Mouse (Mus musculus) myocyte (in vitro differentiated cells): ENCODE measurements around the gene Il4ra. TPM values are rescaled to one million over a fixed set of nuclear protein-coding genes. Genes with fewer than 3 reads are reported as not detected.

Source experiments
- H3K27me3 ChIP-seq: one replicate; pipeline ENCODE4 v1.6.1; 2011; ENCODE audit not compliant: control insufficient read depth, insufficient read depth, insufficient read length
- H3K36me3 ChIP-seq: one replicate; pipeline ENCODE4 v1.6.1; 2011; ENCODE audit not compliant: control insufficient read depth, insufficient read depth
- H3K4me2 ChIP-seq: one replicate; pipeline ENCODE4 v1.6.1; 2011; ENCODE audit warnings: low read depth, control low read depth
- H3K4me3 ChIP-seq: one replicate; pipeline ENCODE4 v1.5.1; 2011; ENCODE audit warnings: mild to moderate bottlenecking, control low read depth, moderate library complexity
- H3K79me2 ChIP-seq: one replicate; pipeline ENCODE4 v1.6.1; 2011; ENCODE audit not compliant: control insufficient read depth, insufficient read depth
- H3ac ChIP-seq: one replicate; pipeline ENCODE4 v1.6.1; 2011; ENCODE audit not compliant: control insufficient read depth, insufficient read length
- CEBPB ChIP-seq: IDR thresholded peaks from 2 replicates; pipeline ENCODE4 v1.6.1; 2011; ENCODE audit warnings: mild to moderate bottlenecking, moderate library complexity; ENCODE audit not compliant: poor library complexity, insufficient read depth, severe bottlenecking
- E2F4 ChIP-seq: IDR thresholded peaks from one replicate; pipeline ENCODE4 v1.6.1; 2011; ENCODE audit warnings: mild to moderate bottlenecking, control low read depth, moderate library complexity; ENCODE audit not compliant: insufficient read depth
- MAX ChIP-seq: IDR thresholded peaks from one replicate; pipeline ENCODE4 v1.6.1; 2011; ENCODE audit warnings: low read depth, mild to moderate bottlenecking, control low read depth
- MYOD1 ChIP-seq, 3 experiments: IDR thresholded peaks; one replicate each; pipeline ENCODE4 v1.6.1; 2011; ENCODE audit warnings: control low read depth in 2 of 3, low read depth in 2 of 3, mild to moderate bottlenecking in 2 of 3, moderate library complexity in 1 of 3; ENCODE audit not compliant: insufficient read length in 2 of 3, control insufficient read depth in 1 of 3
- MYOG ChIP-seq, 3 experiments: IDR thresholded peaks; one replicate each; pipeline ENCODE4 v1.6.1; 2011; ENCODE audit warnings: control low read depth in 2 of 3, low read depth in 2 of 3, mild to moderate bottlenecking in 2 of 3; ENCODE audit not compliant: insufficient read length in 2 of 3, control insufficient read depth in 1 of 3, insufficient read depth in 1 of 3
- POLR2A ChIP-seq: IDR thresholded peaks from one replicate; pipeline ENCODE4 v1.6.1; 2011; ENCODE audit warnings: low read depth, mild to moderate bottlenecking, control low read depth, moderate library complexity; ENCODE audit not compliant: insufficient read length
- POLR2AphosphoS2 ChIP-seq: IDR thresholded peaks from one replicate; pipeline ENCODE4 v1.6.1; 2011; ENCODE audit warnings: low read depth, control low read depth; ENCODE audit not compliant: insufficient read length
- REST ChIP-seq: IDR thresholded peaks from one replicate; pipeline ENCODE4 v1.6.1; 2011; ENCODE audit warnings: mild to moderate bottlenecking, control low read depth, moderate library complexity; ENCODE audit not compliant: insufficient read depth, insufficient read length
- SRF ChIP-seq: IDR thresholded peaks from one replicate; pipeline ENCODE4 v1.6.1; 2011; ENCODE audit warnings: low read depth; ENCODE audit not compliant: control insufficient read depth, insufficient read length
- TCF12 ChIP-seq: IDR thresholded peaks from one replicate; pipeline ENCODE4 v1.6.1; 2011; ENCODE audit warnings: mild to moderate bottlenecking, control low read depth; ENCODE audit not compliant: poor library complexity, insufficient read depth, severe bottlenecking
- TCF3 ChIP-seq: IDR thresholded peaks from one replicate; pipeline ENCODE4 v1.6.1; 2011; ENCODE audit warnings: low read depth, control low read depth; ENCODE audit not compliant: insufficient read length
- USF1 ChIP-seq: IDR thresholded peaks from one replicate; pipeline ENCODE4 v1.6.1; 2011; ENCODE audit warnings: low read depth, mild to moderate bottlenecking, control low read depth, moderate library complexity
- polyA plus RNA-seq: library from polyadenylated mRNA; unstranded; fragments of >200 nt; fragmentation: generic; extraction: Trizol; gene quantifications from one replicate; pipeline ENCODE4 v1.2.1, GENCODE M21; 2012; ENCODE audit warnings: missing spikeins

Il4ra gene
- polyA plus RNA-seq, 1 experiment = 10.7 TPM

DNA sequence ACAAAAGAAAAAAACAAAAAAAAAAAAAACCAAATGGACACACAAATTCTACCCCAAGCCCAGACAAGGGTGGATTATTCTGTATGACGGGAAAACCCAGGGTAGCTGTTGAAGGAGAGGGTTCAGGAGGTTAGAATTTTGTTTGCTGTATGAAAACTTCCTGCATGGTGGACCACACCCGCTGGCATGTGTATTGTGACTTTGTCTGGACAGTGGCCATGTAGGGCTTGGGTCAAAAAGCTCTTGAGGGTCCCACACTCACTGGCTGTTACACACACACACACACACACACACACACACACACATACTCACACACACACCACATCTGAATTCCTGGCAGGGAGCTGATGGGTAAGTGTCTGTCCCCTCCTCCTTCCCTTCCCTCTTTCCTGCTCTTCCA lies 14.5 kb downstream of the Il4ra start:
- no peak overlapping the region for H3K4me3 ChIP-seq
- no peak overlapping the region for H3ac ChIP-seq
- H3K27me3 ChIP-seq = no peaks in the 10 kb centered on the region
- no peaks in the 10 kb centered on the region for H3K79me2 ChIP-seq
- H3K4me2 ChIP-seq = no peak overlapping the region
- TF ChIP-seq USF1 = no peak
- TF ChIP-seq MYOD1 (IDR thresholded peaks at IDR 0.05; ENCODE audit: control insufficient read depth in 1 of 3, insufficient read length in 2 of 3, low read depth in 2 of 3) = no peak
- no peak for TF ChIP-seq SRF
- no peak for TF ChIP-seq MAX
- TF ChIP-seq TCF12 = no peak
- peaks cover 3% of the 10 kb centered on the region for H3K36me3 ChIP-seq

DNA sequence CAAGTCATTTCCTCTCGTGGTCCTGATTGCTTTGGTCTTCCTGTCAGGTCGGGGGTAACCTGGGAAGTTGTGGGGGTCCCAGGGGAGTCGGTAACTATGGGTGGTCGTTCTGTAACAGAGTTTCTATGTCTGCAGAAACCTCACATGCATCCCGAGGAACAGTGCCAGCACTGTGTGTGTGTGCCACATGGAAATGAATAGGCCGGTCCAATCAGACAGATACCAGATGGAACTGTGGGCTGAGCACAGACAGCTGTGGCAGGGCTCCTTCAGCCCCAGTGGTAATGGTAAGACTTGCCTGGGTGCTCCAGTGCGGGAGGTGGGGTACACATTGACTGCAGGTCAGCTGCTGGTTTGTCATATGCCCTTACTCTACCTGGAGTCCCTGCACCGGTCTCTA lies 17.0 kb downstream of the Il4ra start:
- Histone ChIP-seq H3K27me3 (no peaks in the 10 kb centered on the region), H3ac (no peak overlapping the region)

DNA sequence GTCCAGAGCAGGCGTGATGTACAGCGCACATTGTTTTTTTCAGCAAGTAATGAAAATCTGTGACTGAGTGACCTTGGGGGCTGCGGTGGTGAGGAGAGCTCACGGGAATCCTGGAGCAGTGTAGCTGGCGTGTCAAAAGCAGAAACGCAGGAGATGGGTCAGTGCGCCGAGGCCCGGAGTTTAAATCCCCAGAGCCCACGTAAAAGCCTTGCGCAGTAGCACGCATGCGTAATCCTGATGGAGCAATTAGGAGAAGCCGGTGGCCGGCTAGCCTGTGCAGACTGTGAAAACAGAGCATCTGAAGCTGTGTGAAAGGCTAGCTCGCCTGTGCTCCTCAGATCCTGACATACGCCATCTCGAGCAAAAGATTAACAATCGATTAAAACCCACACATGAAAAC lies 20.0 kb downstream of the Il4ra start:
- Histone ChIP-seq H3K4me2 (no peak overlapping the region), H3K79me2 (no peaks in the 10 kb centered on the region), H3K36me3 (peaks cover 3% of the 10 kb centered on the region), H3K27me3 (no peaks in the 10 kb centered on the region), H3ac (no peak overlapping the region), H3K4me3 (no peak overlapping the region)
- no peak for TF ChIP-seq E2F4
- no peak for TF ChIP-seq TCF12
- TF ChIP-seq POLR2AphosphoS2 = no peak
- TF ChIP-seq POLR2A = no peak
- TF ChIP-seq SRF = no peak
- TF ChIP-seq USF1 = no peak
- TF ChIP-seq TCF3 = no peak
- TF ChIP-seq CEBPB = no peak
- no peak for TF ChIP-seq MYOD1 (IDR thresholded peaks at IDR 0.05; ENCODE audit: control insufficient read depth in 1 of 3, insufficient read length in 2 of 3, low read depth in 2 of 3)
- TF ChIP-seq MAX = no peak
- TF ChIP-seq MYOG (IDR thresholded peaks at IDR 0.05; ENCODE audit: control insufficient read depth in 1 of 3, insufficient read depth in 1 of 3, insufficient read length in 2 of 3, low read depth in 2 of 3) = no peak
- TF ChIP-seq REST = no peak

More for the DNA sequence above, 17.0 kb downstream of the Il4ra start:
- no peak overlapping the region for H3K4me2 ChIP-seq
- no peak overlapping the region for H3K4me3 ChIP-seq
- no peaks in the 10 kb centered on the region for H3K79me2 ChIP-seq
- TF ChIP-seq POLR2AphosphoS2 (no peak), MAX (no peak), MYOG (IDR thresholded peaks at IDR 0.05; ENCODE audit: control insufficient read depth in 1 of 3, insufficient read depth in 1 of 3, insufficient read length in 2 of 3, low read depth in 2 of 3) (no peak), TCF3 (no peak), TCF12 (no peak), POLR2A (no peak), SRF (no peak)
- peaks cover 3% of the 10 kb centered on the region for H3K36me3 ChIP-seq

DNA sequence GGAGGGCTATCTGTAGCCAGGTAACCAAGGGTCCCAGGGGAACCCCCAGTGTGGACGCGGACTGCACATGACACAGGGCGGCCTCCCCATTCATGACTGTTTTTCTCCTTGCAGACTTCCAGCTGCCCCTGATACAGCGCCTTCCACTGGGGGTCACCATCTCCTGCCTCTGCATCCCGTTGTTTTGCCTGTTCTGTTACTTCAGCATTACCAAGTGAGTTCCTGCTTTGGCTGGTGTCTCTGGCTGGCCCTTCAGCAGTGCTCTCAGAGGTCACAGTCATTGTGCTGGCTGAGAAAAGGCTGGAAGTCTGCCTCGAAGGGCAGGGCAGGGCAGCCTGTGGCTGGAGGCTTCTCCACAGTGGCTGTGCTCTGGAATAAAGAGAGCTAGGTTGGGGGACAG lies 20.8 kb downstream of the Il4ra start:
- no peak for TF ChIP-seq TCF12
- TF ChIP-seq POLR2AphosphoS2 = no peak
- TF ChIP-seq USF1 = no peak
- no peak for TF ChIP-seq SRF
- Histone ChIP-seq H3K27me3 (no peaks in the 10 kb centered on the region), H3K79me2 (no peaks in the 10 kb centered on the region), H3K4me3 (no peak overlapping the region), H3K4me2 (no peak overlapping the region), H3ac (no peak overlapping the region), H3K36me3 (peaks cover 3% of the 10 kb centered on the region)

DNA sequence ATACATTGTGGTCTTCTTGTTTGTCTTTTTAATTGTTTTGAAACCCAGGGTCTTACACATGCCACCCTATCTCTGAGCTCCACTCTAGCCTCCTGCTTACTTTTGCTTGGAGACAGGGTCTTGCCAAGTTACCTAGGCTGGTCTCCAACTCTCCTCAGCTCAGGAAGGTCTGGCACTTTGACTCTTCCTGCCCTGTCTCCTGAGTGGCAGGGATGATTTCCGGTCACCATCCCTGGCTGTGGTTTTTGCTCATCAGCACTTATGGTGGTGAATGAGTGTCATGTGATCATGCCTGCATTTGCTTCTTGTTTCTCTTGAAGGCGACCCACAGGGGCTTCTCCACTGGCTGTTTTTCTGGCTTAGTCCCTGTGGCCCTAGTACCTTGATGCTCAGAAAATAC lies 21.9 kb downstream of the Il4ra start:
- H3K36me3 ChIP-seq = peaks cover 3% of the 10 kb centered on the region
- TF ChIP-seq POLR2A = no peak
- TF ChIP-seq E2F4 = no peak
- TF ChIP-seq TCF3 = no peak
- H3K79me2 ChIP-seq = no peaks in the 10 kb centered on the region

DNA sequence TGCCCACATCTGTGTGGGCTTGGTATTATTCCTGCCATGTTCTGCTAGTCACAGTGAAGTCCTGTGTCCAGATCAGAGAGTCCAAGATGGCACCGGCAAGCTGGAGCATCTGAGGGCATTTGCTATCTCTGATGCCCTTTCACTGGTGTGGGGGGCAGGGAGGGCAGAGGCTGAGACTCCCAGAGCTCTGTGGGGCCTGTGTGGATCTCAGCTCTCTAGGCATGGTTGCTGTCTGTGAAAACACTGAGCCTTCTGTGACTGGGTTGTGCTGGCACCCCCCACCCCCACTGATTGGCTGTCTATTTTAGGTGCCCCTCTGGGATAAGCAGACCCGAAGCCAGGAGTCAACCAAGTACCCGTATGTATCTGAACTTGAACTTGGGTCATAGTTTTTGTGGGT lies 22.9 kb downstream of the Il4ra start:
- no peak overlapping the region for H3K4me2 ChIP-seq
- H3K4me3 ChIP-seq = no peak overlapping the region
- no peaks in the 10 kb centered on the region for H3K79me2 ChIP-seq
- TF ChIP-seq POLR2AphosphoS2 (no peak), TCF12 (no peak), SRF (no peak), USF1 (no peak), POLR2A (no peak), MYOD1 (IDR thresholded peaks at IDR 0.05; ENCODE audit: control insufficient read depth in 1 of 3, insufficient read length in 2 of 3, low read depth in 2 of 3) (no peak), CEBPB (no peak), MYOG (IDR thresholded peaks at IDR 0.05; ENCODE audit: control insufficient read depth in 1 of 3, insufficient read depth in 1 of 3, insufficient read length in 2 of 3, low read depth in 2 of 3) (no peak), REST (no peak), E2F4 (no peak), MAX (no peak), TCF3 (no peak)
- no peaks in the 10 kb centered on the region for H3K27me3 ChIP-seq
- H3ac ChIP-seq = no peak overlapping the region
- peaks cover under 1% of the 10 kb centered on the region for H3K36me3 ChIP-seq

More for the DNA sequence above, 21.9 kb downstream of the Il4ra start:
- Histone ChIP-seq H3K27me3 (no peaks in the 10 kb centered on the region), H3ac (no peak overlapping the region), H3K4me2 (no peak overlapping the region), H3K4me3 (no peak overlapping the region)
